In the genomic region with DNA sequence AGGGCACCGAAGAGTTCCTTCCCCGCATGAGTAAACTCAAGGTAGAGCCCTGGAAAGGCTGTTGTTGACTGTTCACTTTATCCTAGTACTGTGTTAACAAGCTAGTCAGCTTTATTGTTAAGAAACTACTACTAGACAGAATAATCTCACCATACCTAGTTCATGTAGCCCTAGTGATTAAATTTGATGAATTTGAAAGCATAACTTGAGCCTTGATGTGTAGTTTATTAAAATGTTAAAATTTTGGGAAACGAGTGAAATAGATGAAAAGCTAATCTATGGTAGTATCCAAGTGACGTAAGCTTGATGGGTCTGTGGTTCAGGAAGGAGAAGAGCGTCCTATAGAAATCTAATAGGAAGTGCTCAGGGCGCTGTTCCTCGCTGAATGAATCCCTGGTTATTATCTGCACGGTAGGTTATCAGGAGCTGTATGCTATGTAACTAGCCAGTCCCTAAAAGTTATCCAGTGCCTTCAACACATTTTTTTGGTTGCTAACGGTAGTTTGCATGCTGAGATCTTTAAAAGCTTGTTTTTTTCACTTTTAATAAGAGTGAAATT, we compare ENCODE assay signal across 8 mouse cellular contexts. TPM values are rescaled to one million over a fixed set of nuclear protein-coding genes. Genes with fewer than 3 reads are reported as not detected.
DNase-seq lines count a peak whose midpoint lies in the region; ATAC-seq and TF ChIP-seq lines count a peak whose summit lies in the region.

No protein-coding gene starts in this region.

- peaks cover 12% of the 10 kb centered on the region; the same call in 1 of the 2 replicates for H3K4me1 ChIP-seq in lung, embryonic 14.5 days (ENCODE audit: insufficient read depth)
- peaks cover 18% of the 10 kb centered on the region for H3K4me1 ChIP-seq in intestine, embryonic 14.5 days (replicated peaks; ENCODE audit: control insufficient read depth, insufficient read depth, low read length)

- H3K4me2 ChIP-seq in lung, embryonic 14.5 days: peak overlapping the region; percentile 90
- H3K4me2 ChIP-seq in intestine, embryonic 14.5 days (ENCODE audit: low read length): peak overlapping the region; percentile 57

- peak overlapping the region; percentile 99 for H3K4me3 ChIP-seq in lung, embryonic 14.5 days (ENCODE audit: low read depth, low read length)
- peak overlapping the region; percentile 99 for H3K4me3 ChIP-seq in intestine, embryonic 14.5 days (ENCODE audit: low read depth, low read length)

- 6% methylated on average over 9 of the region's 9 CpGs for WGBS in lung, embryonic 14.5 days
- WGBS in intestine, embryonic 14.5 days: 11% methylated on average over 9 of the region's 9 CpGs

- DNase-seq in lung, embryonic 14.5 days: peak; percentile 31
- no peak for DNase-seq in lung, adult 18-20 months
- peak; percentile 19 for DNase-seq in embryo, embryonic 10.5 days (ENCODE audit: low spot score)
- no peak for DNase-seq in intestine, embryonic 14.5 days (ENCODE audit: low spot score)
- peak; percentile 30 for DNase-seq in naive thymus-derived CD4-positive, alpha-beta T cell, adult 2 months (ENCODE audit: low read depth)
- DNase-seq in spleen, adult 18-20 months: no peak
- no peak for DNase-seq in left cerebral cortex, adult 11 months (ENCODE audit: low spot score)
- DNase-seq in spleen, adult 12 weeks (ENCODE audit: low spot score): no peak

- H3K27me3 ChIP-seq in lung, embryonic 14.5 days (ENCODE audit: insufficient read depth, low read length): no peaks in the 10 kb centered on the region
- H3K27me3 ChIP-seq in intestine, embryonic 14.5 days (replicated peaks; ENCODE audit: control insufficient read depth, insufficient read depth, low read length): no peaks in the 10 kb centered on the region

- 0 out of 2 replicates have a peak, but pooled peaks cover 7% of the 10 kb centered on the region for H3K36me3 ChIP-seq in lung, embryonic 14.5 days (ENCODE audit: insufficient read depth)
- no peaks in the 10 kb centered on the region for H3K36me3 ChIP-seq in intestine, embryonic 14.5 days (ENCODE audit: control insufficient read depth, insufficient read depth, low read length)

- no peak for TF ChIP-seq CTCF in lung, embryonic 14.5 days (IDR thresholded peaks at IDR 0.05; ENCODE audit: low read depth)

- no peaks in the 10 kb centered on the region for H3K9me3 ChIP-seq in lung, embryonic 14.5 days (ENCODE audit: low read depth, low read length)
- H3K9me3 ChIP-seq in intestine, embryonic 14.5 days (ENCODE audit: control insufficient read depth, low read length): no peaks in the 10 kb centered on the region

- ATAC-seq in lung, embryonic 14.5 days (ENCODE audit: insufficient read depth): no peak
- no peak for ATAC-seq in intestine, embryonic 14.5 days (replicated peaks; ENCODE audit: low FRiP score, low TSS enrichment, low read depth)

- peak overlapping the region; percentile 98 for H3K27ac ChIP-seq in lung, embryonic 14.5 days (ENCODE audit: low read depth)
- peak overlapping the region; percentile 98 for H3K27ac ChIP-seq in intestine, embryonic 14.5 days (ENCODE audit: low read depth)

- peak overlapping the region; percentile 92 for H3K9ac ChIP-seq in lung, embryonic 14.5 days
- peak overlapping the region; percentile 92 for H3K9ac ChIP-seq in intestine, embryonic 14.5 days (ENCODE audit: low read length)

RNA-seq across cellular contexts. Expression of a gene that starts 2.3 kb away (rescaled TPM):
- polyA plus RNA-seq in lung, embryonic 14.5 days (2014; fragmentation: Nextera tagmentation; extraction: Ambion mirVana): 24.3 and 26.3 TPM in 2 replicates
- 18.4 and 20.5 TPM in 2 replicates for polyA plus RNA-seq in intestine, embryonic 14.5 days (2014; fragmentation: Nextera tagmentation; extraction: Ambion mirVana)

RNA-seq across cellular contexts. Expression of a gene that starts 40.6 kb away (rescaled TPM):
- polyA plus RNA-seq in lung, embryonic 14.5 days (2014; fragmentation: Nextera tagmentation; extraction: Ambion mirVana): 8.7 and 9.0 TPM in 2 replicates
- 6.0 and 7.1 TPM in 2 replicates for polyA plus RNA-seq in intestine, embryonic 14.5 days (2014; fragmentation: Nextera tagmentation; extraction: Ambion mirVana)

RNA-seq across cellular contexts. Expression of a gene that starts 40.8 kb away (rescaled TPM):
- 11.9 and 12.6 TPM in 2 replicates for polyA plus RNA-seq in lung, embryonic 14.5 days (2014; fragmentation: Nextera tagmentation; extraction: Ambion mirVana)
- polyA plus RNA-seq in intestine, embryonic 14.5 days (2014; fragmentation: Nextera tagmentation; extraction: Ambion mirVana): 11.0 and 12.4 TPM in 2 replicates

Comparison
In these comparisons a context has a peak if more than half of its experiments do, and no peak if none do; other contexts are left out.
1. DNase-seq: peak in lung, embryonic 14.5 days (single experiment), embryo, embryonic 10.5 days (single experiment) and naive thymus-derived CD4-positive, alpha-beta T cell, adult 2 months (single experiment); none in lung, adult 18-20 months (0 of 2), intestine, embryonic 14.5 days (single experiment), spleen, adult 18-20 months (0 of 2), left cerebral cortex, adult 11 months (single experiment) and spleen, adult 12 weeks (single experiment).